Mouse (Mus musculus) lung, adult 2 months (tissue): Measurements from ENCODE around the gene Rbm43. TPM values are rescaled to one million over a fixed set of nuclear protein-coding genes. Genes with fewer than 3 reads are reported as not detected.

ENCODE experiments used
- DNase-seq: peaks from one replicate; pipeline ENCODE4 v3.0.0; 2022
- H3K4me1 ChIP-seq: fragments of 200-500 bp; 2 replicates; pipeline ENCODE4 v1.6.1; 2011; ENCODE audit warnings: low read length; ENCODE audit not compliant: control insufficient read depth, insufficient read depth
- H3K4me3 ChIP-seq: fragments of 200-500 bp; replicated peaks from 2 replicates; pipeline ENCODE3; 2011; ENCODE audit warnings: low read depth, mild to moderate bottlenecking, control low read depth, low read length; ENCODE audit errors: extremely low read depth
- CTCF ChIP-seq: fragments of 200-500 bp; IDR thresholded peaks from 2 replicates; pipeline ENCODE4 v1.5.1; 2011; ENCODE audit warnings: mild to moderate bottlenecking, low read length, control low read depth; ENCODE audit not compliant: insufficient read depth
- POLR2A ChIP-seq: fragments of 200-500 bp; IDR thresholded peaks from 2 replicates; pipeline ENCODE4 v1.6.1; 2011; ENCODE audit warnings: low read depth, mild to moderate bottlenecking, control low read depth, low read length, borderline replicate concordance; ENCODE audit errors: extremely low read depth
- WGBS: fragments of 180-500 bp; shearing (Covaris S2); methylation state at CpG from one replicate; pipeline ENCODE4 v1.1.7; 2018; 5-methylcytosine and 5-hydroxymethylcytosine counted together
- polyA plus RNA-seq: library from polyadenylated mRNA; depleted of rRNA; stranded (reverse); fragments of >200 nt; gene quantifications from 2 replicates; pipeline ENCODE4 v1.2.3, GENCODE M21; 2012; rRNA removed

Gene Rbm43
- 10.6 and 12.2 TPM in 2 replicates for polyA plus RNA-seq

DNA sequence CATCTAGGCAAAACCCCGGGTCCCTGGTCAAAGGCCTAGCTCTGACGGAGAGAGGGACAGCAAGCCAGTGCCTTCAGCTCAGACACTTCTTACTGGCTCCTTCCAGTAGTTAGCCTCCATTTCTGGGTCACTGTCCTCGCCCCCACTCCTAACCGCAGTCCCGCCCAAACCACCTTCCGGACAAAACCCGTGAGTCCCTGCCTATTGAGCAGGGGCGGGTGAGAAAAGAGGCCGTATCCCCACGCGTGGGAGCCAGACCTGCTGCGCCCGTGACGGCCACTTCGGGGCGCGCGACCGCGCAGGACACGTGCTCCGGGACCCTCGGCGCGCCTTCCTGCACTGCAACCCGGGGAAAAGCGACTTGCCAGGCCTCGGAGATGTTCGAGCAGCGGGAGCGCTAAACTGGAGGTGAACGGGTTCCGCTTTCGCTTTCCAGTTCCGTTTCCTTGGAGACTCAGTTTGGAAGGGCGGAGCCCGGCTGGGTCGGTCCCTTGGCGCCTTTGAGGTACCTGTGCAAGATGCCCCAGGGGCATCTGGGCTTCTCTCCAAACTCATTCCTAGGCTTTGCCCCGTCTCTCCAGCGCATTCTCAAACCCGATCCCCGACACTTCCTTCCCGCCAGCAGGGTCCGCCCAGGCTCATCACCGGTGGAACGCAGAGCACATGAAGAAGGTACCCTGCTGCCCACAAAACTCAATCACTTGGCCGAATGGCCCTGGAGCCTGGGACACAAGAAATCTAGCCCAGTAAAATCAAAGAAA, at the start of gene Rbm43:
Gene Rbm43, minus strand, starts transcription at position 590 of the 761 bp plus-strand sequence.
- WGBS, result under 1% methylated on average over 48 of the region's 48 CpGs
- peak within 1 kb of the TSS; percentile 64 for H3K4me3 ChIP-seq
- TF ChIP-seq CTCF (no peak), POLR2A (no peak)
- H3K4me1 ChIP-seq, result peaks cover 13% of the 10 kb centered on the region
- DNase-seq, result peak; percentile 78

DNA sequence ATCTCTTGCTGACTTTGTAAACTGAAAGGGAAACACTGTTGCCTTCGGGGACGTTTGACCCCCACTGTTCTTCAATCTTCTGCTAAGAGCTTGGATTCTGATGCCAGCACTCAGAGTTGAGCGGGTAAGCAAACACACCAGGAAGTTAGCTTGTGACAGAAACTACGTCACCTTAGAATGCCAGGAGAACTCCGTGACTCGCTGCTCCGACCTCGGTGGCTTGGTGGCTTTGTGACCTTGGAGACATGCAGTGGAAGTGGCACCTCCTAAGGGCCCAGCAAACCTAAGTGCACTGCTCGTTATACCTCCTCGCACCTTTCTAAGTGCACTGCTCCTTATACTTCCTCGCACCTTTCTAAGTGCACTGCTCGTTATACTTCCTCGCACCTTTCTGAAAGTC, 47.3 kb upstream of the Rbm43 start:
- 25% methylated on average over 13 of the region's 13 CpGs for WGBS
- H3K4me1 ChIP-seq, result peaks cover 4% of the 10 kb centered on the region; the same call in 1 of the 2 replicates
- TF ChIP-seq POLR2A, result no peak
- TF ChIP-seq CTCF, result no peak
- peak overlapping the region; percentile 22 for H3K4me3 ChIP-seq
- no peak for DNase-seq

DNA sequence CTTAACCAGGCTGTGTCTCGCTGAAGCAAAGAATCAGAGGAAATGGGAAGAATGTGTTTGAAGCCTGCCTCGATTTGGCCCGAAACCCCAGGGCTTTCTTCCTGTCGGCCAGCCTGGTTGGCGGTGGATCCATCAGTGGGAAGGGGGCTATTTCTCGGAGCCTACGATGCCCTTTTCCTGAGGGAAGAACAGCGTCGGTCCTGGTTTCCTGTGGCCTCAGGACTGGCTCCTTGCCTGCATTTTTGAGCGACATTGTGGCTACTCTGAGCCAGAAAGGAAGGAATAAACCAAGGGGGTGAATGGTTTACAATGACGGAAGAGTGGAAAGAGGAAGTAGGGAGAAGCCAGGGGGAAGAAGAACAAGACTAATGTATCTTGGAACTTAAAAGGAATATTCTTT, 46.7 kb upstream of the Rbm43 start:
- H3K4me1 ChIP-seq, result peaks cover 4% of the 10 kb centered on the region; the same call in 1 of the 2 replicates
- peak; percentile 20 for DNase-seq
- WGBS, result 18% methylated on average over 11 of the region's 11 CpGs
- TF ChIP-seq CTCF (no peak), POLR2A (no peak)
- peak overlapping the region; percentile 46 for H3K4me3 ChIP-seq

DNA sequence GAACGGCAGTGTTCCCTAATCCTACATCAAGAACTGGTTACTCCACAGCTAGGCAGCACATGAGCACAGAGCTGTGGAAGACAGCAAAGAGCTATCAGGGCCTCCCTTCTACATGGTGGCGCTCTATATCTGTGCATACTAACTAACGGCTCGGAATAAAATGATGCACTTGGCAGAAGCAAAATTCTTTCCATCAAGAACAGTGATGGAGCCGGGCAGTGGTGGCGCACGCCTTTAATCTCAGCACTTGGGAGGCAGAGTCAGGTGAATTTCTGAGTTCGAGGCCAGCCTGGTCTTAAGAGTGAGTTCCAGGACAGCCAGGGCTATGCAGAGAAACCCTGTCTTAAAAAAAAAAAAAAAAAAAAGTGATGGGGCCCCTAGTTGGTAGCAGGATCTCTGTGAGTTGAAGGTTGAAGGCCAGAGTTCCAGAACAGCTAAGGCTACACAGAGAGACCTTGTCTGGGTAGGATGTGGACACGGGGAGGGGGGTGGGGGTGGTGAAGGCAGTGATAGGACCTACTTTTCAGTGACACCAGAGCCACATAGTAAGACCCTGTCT, 38.5 kb upstream of the Rbm43 start, which contains the start of gene Nmi:
Gene Nmi, minus strand, starts transcription at position 85 of the 559 bp plus-strand sequence.
- WGBS, result 67% methylated on average over 9 of the region's 9 CpGs
- no peak for TF ChIP-seq CTCF
- TF ChIP-seq POLR2A, result no peak
- Histone ChIP-seq H3K4me3 (peak within 1 kb of the TSS; percentile 95), H3K4me1 (no peaks in the 10 kb centered on the region; the same call in 1 of the 2 replicates)
- DNase-seq, result peak; percentile 13

DNA sequence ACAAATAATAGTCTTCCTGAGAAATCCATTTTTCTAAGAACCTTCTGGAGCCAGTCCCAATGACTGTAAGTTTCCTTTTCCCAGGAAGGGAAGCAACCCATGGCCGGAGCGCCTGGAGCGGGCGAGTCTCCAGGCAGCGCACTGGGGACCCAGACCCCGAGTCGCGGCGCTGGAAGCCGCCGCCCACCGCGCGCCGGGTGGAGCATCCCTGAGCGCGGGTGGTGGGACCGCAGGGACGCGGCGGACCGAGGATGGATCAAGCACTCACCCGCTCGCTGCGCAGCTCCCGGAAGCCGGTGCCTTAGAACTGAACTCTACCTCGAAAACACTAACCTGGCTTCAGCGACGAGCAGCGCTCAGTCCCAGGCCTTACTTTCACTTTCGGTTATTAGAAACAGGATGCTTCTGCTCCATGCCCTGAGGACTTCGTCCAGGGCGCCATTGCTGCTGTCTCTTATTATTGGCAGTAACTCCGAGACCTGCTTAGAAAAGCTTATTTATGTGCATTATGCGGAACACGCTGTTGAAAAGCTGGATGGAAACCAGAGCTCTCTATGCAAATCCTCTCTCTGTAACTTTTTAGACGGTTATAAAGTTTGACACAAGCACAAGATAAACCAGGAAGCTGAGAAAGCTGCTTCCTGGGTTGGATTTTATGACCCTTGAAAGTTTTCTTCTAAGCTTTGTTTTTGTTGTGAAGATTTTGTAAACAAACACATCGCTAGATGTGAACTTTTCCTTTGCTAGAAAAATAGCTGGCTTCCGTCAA, 37.9 kb upstream of the Rbm43 start:
- peak overlapping the region; percentile 95 for H3K4me3 ChIP-seq
- WGBS, result 1% methylated on average over 40 of the region's 40 CpGs
- TF ChIP-seq POLR2A (peak; percentile 72; the same call in 1 of the 2 replicates), CTCF (no peak)
- no peaks in the 10 kb centered on the region; the same call in 1 of the 2 replicates for H3K4me1 ChIP-seq
- DNase-seq, result peak; percentile 62

DNA sequence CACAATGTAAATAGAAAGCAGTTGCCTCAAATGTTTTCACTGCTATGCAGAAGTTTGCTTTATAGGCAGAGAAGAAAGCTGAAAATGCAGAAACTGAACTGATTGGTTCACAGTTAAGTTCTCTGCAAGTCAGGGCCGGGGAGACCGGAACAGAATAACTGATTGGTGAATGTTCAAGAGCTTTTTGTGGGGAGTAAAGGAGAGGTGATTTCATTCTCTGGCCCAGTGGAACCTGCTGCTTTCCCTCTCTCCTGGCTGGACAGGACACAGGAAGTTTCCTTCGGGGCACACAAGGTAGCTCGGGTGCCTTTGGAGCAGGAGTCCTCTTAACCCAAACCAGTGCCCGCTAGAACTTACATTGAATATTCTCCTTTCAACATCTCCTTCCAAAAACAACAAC, 37.2 kb upstream of the Rbm43 start:
- TF ChIP-seq POLR2A (peak; percentile 30; the same call in 1 of the 2 replicates), CTCF (no peak)
- 5% methylated on average over 5 of the region's 5 CpGs for WGBS
- H3K4me3 ChIP-seq, result peak overlapping the region; percentile 34

DNA sequence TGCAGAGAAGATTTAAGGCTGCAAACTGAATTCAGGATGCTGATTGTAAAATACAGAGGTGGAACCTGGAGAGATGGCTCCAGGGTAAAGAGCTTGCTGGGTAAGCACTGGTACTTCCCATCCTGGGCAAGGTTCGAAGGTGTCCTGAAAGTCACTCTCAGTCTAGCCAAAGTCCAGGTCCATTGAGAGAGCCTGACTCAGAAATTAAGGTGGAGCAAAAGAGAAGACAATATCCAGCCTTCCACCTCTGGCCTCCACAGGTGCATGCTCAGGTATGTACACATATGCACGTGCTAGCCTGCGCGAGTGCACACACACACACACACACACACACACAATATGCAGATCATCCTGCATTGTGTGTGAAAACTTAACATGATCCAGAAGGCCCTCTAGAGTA, 35.9 kb upstream of the Rbm43 start:
- no peak for DNase-seq
- TF ChIP-seq CTCF (no peak), POLR2A (no peak)
- 95% methylated on average over 4 of the region's 4 CpGs for WGBS
- Histone ChIP-seq H3K4me1 (no peaks in the 10 kb centered on the region; the same call in 1 of the 2 replicates), H3K4me3 (no peak overlapping the region)

More for the DNA sequence above, 37.2 kb upstream of the Rbm43 start:
- peak; percentile 40 for DNase-seq
- H3K4me1 ChIP-seq, result no peaks in the 10 kb centered on the region; the same call in 1 of the 2 replicates

DNA sequence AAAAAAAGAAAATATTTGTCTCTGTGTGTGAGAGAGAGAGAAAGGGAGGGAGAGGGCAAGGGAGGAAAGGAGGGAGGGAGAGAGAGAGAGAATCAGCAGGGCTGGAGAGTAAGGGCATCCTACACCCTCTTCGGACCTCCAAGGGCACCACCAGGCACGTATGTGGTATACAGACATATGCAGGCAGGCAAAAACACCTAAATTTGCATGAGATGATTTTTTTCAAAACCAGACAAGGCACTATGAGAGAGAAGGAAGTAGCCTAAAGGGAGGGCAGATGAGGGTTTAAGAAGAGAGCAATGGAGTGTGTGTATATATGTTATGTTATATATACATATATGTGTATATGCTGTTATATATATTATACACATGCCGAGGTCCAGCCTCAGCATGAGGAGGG, 32.3 kb upstream of the Rbm43 start:
- 80% methylated on average over 3 of the region's 3 CpGs for WGBS
- no peaks in the 10 kb centered on the region; the same call in 1 of the 2 replicates for H3K4me1 ChIP-seq
- H3K4me3 ChIP-seq, result no peak overlapping the region
- DNase-seq, result no peak
- TF ChIP-seq CTCF (no peak), POLR2A (no peak)

DNA sequence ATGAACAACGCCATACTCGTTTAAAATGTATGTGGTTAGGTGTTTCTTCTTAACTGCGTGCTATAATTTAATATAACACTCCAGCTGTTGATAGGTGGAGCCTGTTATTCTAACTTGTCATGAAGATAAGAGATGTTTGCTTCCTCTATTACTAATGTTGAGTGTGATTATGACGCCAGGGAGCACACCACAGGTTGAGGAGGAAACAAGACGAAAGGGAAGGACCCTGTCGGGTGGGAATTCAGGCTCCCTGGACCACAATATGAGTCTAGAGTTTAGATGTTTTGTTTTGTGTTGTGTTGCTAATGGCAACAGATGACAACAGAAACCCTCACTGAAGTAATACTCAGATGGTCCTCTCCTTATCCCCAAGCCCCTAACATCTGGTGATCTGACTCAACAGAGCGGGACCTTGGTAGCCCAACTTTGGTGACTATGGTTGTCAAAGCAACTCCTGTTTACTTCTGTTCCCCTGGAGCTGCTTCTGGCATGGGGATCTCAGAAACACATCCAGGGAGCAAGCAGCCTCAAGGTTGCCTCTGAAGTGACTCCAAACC, 18.8 kb upstream of the Rbm43 start:
- WGBS, result 72% methylated on average over 7 of the region's 7 CpGs

More for the DNA sequence above, 18.8 kb upstream of the Rbm43 start:
- DNase-seq, result no peak
- Histone ChIP-seq H3K4me1 (no peaks in the 10 kb centered on the region), H3K4me3 (no peak overlapping the region)
- TF ChIP-seq CTCF, result no peak
- no peak for TF ChIP-seq POLR2A
